Mouse (Mus musculus) intestine, postnatal 0 days (tissue): Measurements from ENCODE around the gene Sesn1. TPM values are rescaled to one million over a fixed set of nuclear protein-coding genes. Genes with fewer than 3 reads are reported as not detected.

Source experiments
- ATAC-seq: fragments of 200-750 bp; cut with Nextera tagmentation; 2 replicates; pipeline ENCODE4 v1.8.0; 2017; ENCODE audit warnings: mild to moderate bottlenecking, moderate TSS enrichment, moderate library complexity
- H3K27ac ChIP-seq: fragments of 300-500 bp; sonication (generic); 2 replicates; pipeline ENCODE4 v1.5.1; 2014; ENCODE audit warnings: mild to moderate bottlenecking, low read depth, low read length, moderate library complexity
- H3K27me3 ChIP-seq: fragments of 300-500 bp; sonication (generic); replicated peaks from 2 replicates; pipeline ENCODE4 v1.6.1; 2014; ENCODE audit warnings: low read length, mixed read lengths; ENCODE audit not compliant: control insufficient read depth, insufficient read depth
- H3K36me3 ChIP-seq: fragments of 300-500 bp; sonication (generic); 2 replicates; pipeline ENCODE4 v1.6.1; 2014; ENCODE audit warnings: mild to moderate bottlenecking, moderate library complexity; ENCODE audit not compliant: control insufficient read depth, insufficient read depth
- H3K4me1 ChIP-seq: fragments of 300-500 bp; sonication (generic); replicated peaks from 2 replicates; pipeline ENCODE4 v1.6.1; 2014; ENCODE audit warnings: antibody characterized with exemption, low read length, mixed read lengths; ENCODE audit not compliant: control insufficient read depth, insufficient read depth
- H3K4me2 ChIP-seq: fragments of 300-500 bp; sonication (generic); replicated peaks from 2 replicates; pipeline ENCODE4 v1.6.1; 2014; ENCODE audit warnings: low read depth, mild to moderate bottlenecking, moderate library complexity
- H3K4me3 ChIP-seq: fragments of 300-500 bp; sonication (generic); 2 replicates; pipeline ENCODE4 v1.5.1; 2014; ENCODE audit warnings: low read depth, low read length
- H3K9ac ChIP-seq: fragments of 300-500 bp; sonication (generic); 2 replicates; pipeline ENCODE4 v1.6.1; 2014; ENCODE audit warnings: mild to moderate bottlenecking, low read depth, low read length
- H3K9me3 ChIP-seq: fragments of 300-500 bp; sonication (generic); 2 replicates; pipeline ENCODE4 v1.6.1; 2016; ENCODE audit warnings: mixed run types; ENCODE audit not compliant: control insufficient read depth
- CTCF ChIP-seq: sonication (generic); IDR thresholded peaks from 2 replicates; pipeline ENCODE4 v1.5.1; 2016; ENCODE audit warnings: low read depth, mild to moderate bottlenecking, control low read depth, antibody characterized with exemption, moderate library complexity
- WGBS: fragments of 180-500 bp; shearing (Covaris S2); extraction: QIAGEN DNeasy Blood & Tissue Kit; methylation state at CpG from one replicate; pipeline ENCODE4 v1.1.7; 2014; 5-methylcytosine and 5-hydroxymethylcytosine counted together
- polyA plus RNA-seq: library from polyadenylated mRNA; unstranded; fragments of >200 nt; fragmentation: Nextera tagmentation; extraction: Ambion mirVana; gene quantifications from 2 replicates; pipeline ENCODE4 v1.2.1, GENCODE M21; 2015

Sesn1 gene
- polyA plus RNA-seq, 1 experiment from 2014 or later = 26.2 TPM

- H3K4me3 ChIP-seq = no peak overlapping the region
- no peaks in the 10 kb centered on the region for H3K9me3 ChIP-seq
- peaks cover 5% of the 10 kb centered on the region; the same call in 1 of the 2 replicates for H3K4me1 ChIP-seq
- H3K27ac ChIP-seq = no peak overlapping the region
- no peak overlapping the region for H3K9ac ChIP-seq
- 82% methylated on average over 4 of the region's 4 CpGs for WGBS
- H3K4me2 ChIP-seq = no peak overlapping the region
- no peaks in the 10 kb centered on the region for H3K27me3 ChIP-seq
- no peak for ATAC-seq
- TF ChIP-seq CTCF = no peak
- H3K36me3 ChIP-seq = no peaks in the 10 kb centered on the region
These were observed 16.3 kb downstream of the Sesn1 start for GRCm38 (mm10) chr10:41825996-41826395.

- 69% methylated on average over 6 of the region's 6 CpGs for WGBS
- H3K9me3 ChIP-seq = no peaks in the 10 kb centered on the region
- H3K4me1 ChIP-seq = peaks cover 5% of the 10 kb centered on the region; the same call in 1 of the 2 replicates
- no peak overlapping the region for H3K27ac ChIP-seq
- no peak overlapping the region for H3K4me3 ChIP-seq
- TF ChIP-seq CTCF = peak; percentile 32
- ATAC-seq = no peak
- H3K9ac ChIP-seq = no peak overlapping the region
- no peaks in the 10 kb centered on the region for H3K27me3 ChIP-seq
- H3K4me2 ChIP-seq = no peak overlapping the region
- H3K36me3 ChIP-seq = no peaks in the 10 kb centered on the region
These were observed 16.9 kb downstream of the Sesn1 start for GRCm38 (mm10) chr10:41826526-41827116.

- no peaks in the 10 kb centered on the region for H3K9me3 ChIP-seq
- TF ChIP-seq CTCF = no peak
- WGBS = 84% methylated on average over 4 of the region's 4 CpGs
- no peak overlapping the region for H3K4me3 ChIP-seq
- H3K27me3 ChIP-seq = no peaks in the 10 kb centered on the region
- H3K9ac ChIP-seq = no peak overlapping the region
- no peak overlapping the region for H3K27ac ChIP-seq
- H3K4me1 ChIP-seq = 0 out of 2 replicates have a peak, but pooled peaks cover 2% of the 10 kb centered on the region
- no peak for ATAC-seq
- H3K4me2 ChIP-seq = no peak overlapping the region
- H3K36me3 ChIP-seq = no peaks in the 10 kb centered on the region
These were observed 18.0 kb downstream of the Sesn1 start for GRCm38 (mm10) chr10:41827784-41828183.

GRCm38 (mm10) chr10:41829191-41829590, 19.5 kb downstream of the Sesn1 start:
- H3K27ac ChIP-seq = no peak overlapping the region
- no peaks in the 10 kb centered on the region for H3K27me3 ChIP-seq
- no peak overlapping the region for H3K4me2 ChIP-seq
- H3K4me3 ChIP-seq = no peak overlapping the region
- H3K9me3 ChIP-seq = no peaks in the 10 kb centered on the region
- H3K9ac ChIP-seq = no peak overlapping the region
- 82% methylated on average over 5 of the region's 5 CpGs for WGBS
- no peak for ATAC-seq
- no peaks in the 10 kb centered on the region for H3K4me1 ChIP-seq
- no peak for TF ChIP-seq CTCF
- H3K36me3 ChIP-seq = no peaks in the 10 kb centered on the region

GRCm38 (mm10) chr10:41829980-41830379, 20.2 kb downstream of the Sesn1 start:
- no peak overlapping the region for H3K27ac ChIP-seq
- H3K9me3 ChIP-seq = no peaks in the 10 kb centered on the region
- ATAC-seq = no peak
- H3K9ac ChIP-seq = no peak overlapping the region
- H3K4me2 ChIP-seq = no peak overlapping the region
- H3K36me3 ChIP-seq = no peaks in the 10 kb centered on the region
- no peaks in the 10 kb centered on the region for H3K27me3 ChIP-seq
- H3K4me1 ChIP-seq = no peaks in the 10 kb centered on the region
- WGBS = 88% methylated on average over 2 of the region's 2 CpGs
- no peak overlapping the region for H3K4me3 ChIP-seq
- TF ChIP-seq CTCF = no peak

GRCm38 (mm10) chr10:41830445-41830844, 20.7 kb downstream of the Sesn1 start:
- Histone ChIP-seq H3K27me3 (no peaks in the 10 kb centered on the region), H3K27ac (no peak overlapping the region), H3K9me3 (no peaks in the 10 kb centered on the region), H3K36me3 (no peaks in the 10 kb centered on the region), H3K4me3 (no peak overlapping the region), H3K4me2 (no peak overlapping the region), H3K4me1 (no peaks in the 10 kb centered on the region), H3K9ac (no peak overlapping the region)
- 64% methylated on average over 4 of the region's 4 CpGs for WGBS
- no peak for TF ChIP-seq CTCF
- ATAC-seq = no peak
